Mouse (Mus musculus): ENCODE data around the gene Patz1. TPM values are rescaled to one million over a fixed set of nuclear protein-coding genes. Genes with fewer than 3 reads are reported as not detected.

Patz1 gene
- 36.3 and 43.1 TPM in 2 replicates for polyA plus RNA-seq (2012; rRNA removed)

DNA sequence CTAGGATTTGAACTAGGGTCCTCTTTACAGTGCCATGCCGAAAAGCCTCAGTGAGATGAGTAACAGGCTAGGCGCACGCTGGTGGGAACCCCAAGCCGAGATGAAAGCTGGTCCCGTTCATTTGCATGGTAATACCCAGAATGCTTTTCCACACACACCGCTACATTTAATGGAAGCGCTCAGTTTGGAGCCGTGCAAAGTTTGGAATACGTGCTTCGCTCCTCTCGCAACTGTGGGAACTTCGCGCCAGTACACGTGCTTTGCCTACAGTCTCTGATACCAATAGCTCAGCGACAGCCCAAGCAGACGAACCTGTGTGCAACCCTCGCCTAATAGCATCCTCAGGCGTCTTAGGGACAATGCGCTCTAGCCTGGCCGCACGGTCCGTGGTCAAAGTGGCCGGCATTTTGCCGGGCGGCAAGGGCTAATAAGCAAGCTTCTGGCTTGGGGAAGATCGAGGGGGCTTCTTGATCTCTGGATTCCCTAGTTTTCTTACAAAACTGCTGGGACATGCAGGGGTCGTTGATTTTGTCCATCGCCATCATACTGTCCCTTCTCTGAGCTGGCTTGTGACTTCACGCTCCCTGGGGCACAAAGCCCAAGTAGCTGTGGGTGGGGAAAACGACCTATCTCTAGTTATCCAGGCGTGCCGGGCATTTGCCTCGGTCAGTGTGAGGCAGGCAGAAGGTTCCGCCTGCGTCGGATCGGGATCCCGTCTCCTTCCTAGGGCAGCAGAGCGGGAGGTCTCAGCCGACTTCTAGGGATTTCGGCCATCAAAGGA lies at the start of gene Patz1:
TSS of gene Patz1 (plus strand) at position 354 of the 781 bp plus-strand sequence.
- WGBS = under 1% methylated on average over 41 of the region's 41 CpGs
- peak within 1 kb of the TSS; percentile 92 for H3K4me3 ChIP-seq (ENCODE audit: insufficient read depth, low read depth, low read length)
- DNase-seq = peak; percentile 75

DNA sequence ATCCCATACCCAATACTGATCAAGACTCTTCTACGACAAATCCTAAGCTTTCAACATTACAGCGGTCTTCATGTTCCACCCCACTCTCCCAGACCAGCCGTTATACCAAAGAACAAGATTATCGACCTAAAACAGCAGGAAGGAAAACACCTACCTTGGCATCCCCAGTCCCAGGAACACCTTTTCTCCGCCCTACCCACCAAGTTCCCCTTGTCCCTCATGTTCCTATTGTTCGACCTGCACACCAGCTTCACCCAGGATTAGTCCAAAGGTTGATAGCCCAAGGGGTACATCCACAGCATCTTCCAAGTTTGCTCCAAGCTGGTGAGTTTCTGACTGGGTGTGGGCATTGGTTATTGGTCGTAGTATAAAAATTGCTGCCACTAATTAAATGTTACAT lies 46.3 kb upstream of the Patz1 start:
- TF ChIP-seq POLR2A (IDR thresholded peaks at IDR 0.05; ENCODE audit: low read depth, low read length) (no peak), CTCF (conservative IDR thresholded peaks at IDR 0.05; ENCODE audit: insufficient read depth, insufficient read length, low read depth, low read length) (no peak)
- no peak overlapping the region for H3K4me3 ChIP-seq (ENCODE audit: insufficient read depth, low read depth, low read length)
- H3K36me3 ChIP-seq (ENCODE audit: control insufficient read depth, insufficient read depth, low read length) = peaks cover 20% of the 10 kb centered on the region; the same call in 1 of the 2 replicates
- H3K4me1 ChIP-seq (ENCODE audit: control insufficient read depth, insufficient read depth, low read length) = no peaks in the 10 kb centered on the region
- H3K27me3 ChIP-seq (replicated peaks; ENCODE audit: control insufficient read depth, insufficient read depth, low read length) = no peaks in the 10 kb centered on the region
- no peak for DNase-seq
- no peak overlapping the region for H3K27ac ChIP-seq (ENCODE audit: insufficient read depth, low read depth, low read length)
- WGBS = 90% methylated on average over 7 of the region's 7 CpGs

More for the DNA sequence above, at the start of gene Patz1:
- H3K27ac ChIP-seq (ENCODE audit: insufficient read depth, low read depth, low read length) = peak within 1 kb of the TSS; percentile 98
- peaks cover 18% of the 10 kb centered on the region for H3K4me1 ChIP-seq (ENCODE audit: control insufficient read depth, insufficient read depth, low read length)
- TF ChIP-seq POLR2A (IDR thresholded peaks at IDR 0.05; ENCODE audit: low read depth, low read length) (peak; percentile 61), CTCF (conservative IDR thresholded peaks at IDR 0.05; ENCODE audit: insufficient read depth, insufficient read length, low read depth, low read length) (no peak)
- no peaks in the 10 kb centered on the region for H3K27me3 ChIP-seq (replicated peaks; ENCODE audit: control insufficient read depth, insufficient read depth, low read length)
- peaks cover 3% of the 10 kb centered on the region; the same call in 1 of the 2 replicates for H3K36me3 ChIP-seq (ENCODE audit: control insufficient read depth, insufficient read depth, low read length)

DNA sequence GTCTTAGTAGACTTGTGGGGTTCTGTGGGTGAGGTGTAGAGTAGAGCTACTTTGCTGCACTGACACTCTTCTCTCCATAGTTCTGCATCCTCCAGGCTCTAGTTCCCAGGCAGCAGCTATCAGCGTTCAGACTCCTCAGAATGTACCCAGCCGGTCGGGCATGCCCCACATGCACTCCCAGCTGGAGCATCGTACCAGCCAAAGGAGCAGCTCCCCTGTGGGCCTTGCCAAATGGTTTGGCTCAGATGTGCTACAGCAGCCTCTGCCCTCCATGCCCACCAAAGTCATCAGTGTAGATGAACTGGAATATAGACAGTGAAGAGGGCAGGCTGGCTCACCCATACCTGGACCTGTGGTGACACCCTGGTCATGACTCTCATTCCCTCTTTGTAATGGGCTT lies 44.9 kb upstream of the Patz1 start:
- H3K27me3 ChIP-seq (replicated peaks; ENCODE audit: control insufficient read depth, insufficient read depth, low read length) = no peaks in the 10 kb centered on the region

DNA sequence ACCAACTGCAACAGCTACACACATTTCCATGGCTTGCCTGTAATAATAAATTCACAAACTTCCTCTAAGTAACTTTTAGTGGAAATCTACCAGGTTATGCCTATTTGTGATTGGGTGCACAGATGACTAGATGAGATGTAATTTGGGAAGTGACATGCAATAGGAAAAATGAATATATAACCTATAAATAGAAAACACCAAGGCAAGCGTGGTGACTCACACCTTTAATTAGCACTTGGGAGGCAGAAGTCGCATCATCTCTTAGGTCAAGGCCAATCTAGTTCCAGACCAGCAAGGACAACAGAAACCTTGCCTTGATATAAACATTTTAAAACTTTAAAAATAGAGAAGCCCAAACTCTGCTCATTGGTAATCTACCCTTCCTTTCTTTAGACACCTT lies 41.3 kb upstream of the Patz1 start:
- no peak for TF ChIP-seq POLR2A (IDR thresholded peaks at IDR 0.05; ENCODE audit: low read depth, low read length)
- Histone ChIP-seq H3K36me3 (ENCODE audit: control insufficient read depth, insufficient read depth, low read length) (peaks cover 18% of the 10 kb centered on the region), H3K4me1 (ENCODE audit: control insufficient read depth, insufficient read depth, low read length) (no peaks in the 10 kb centered on the region), H3K4me3 (ENCODE audit: insufficient read depth, low read depth, low read length) (no peak overlapping the region), H3K27ac (ENCODE audit: insufficient read depth, low read depth, low read length) (no peak overlapping the region), H3K27me3 (replicated peaks; ENCODE audit: control insufficient read depth, insufficient read depth, low read length) (no peaks in the 10 kb centered on the region)
- 70% methylated on average over 2 of the region's 2 CpGs for WGBS
- DNase-seq = no peak

More for the DNA sequence above, 44.9 kb upstream of the Patz1 start:
- Histone ChIP-seq H3K36me3 (ENCODE audit: control insufficient read depth, insufficient read depth, low read length) (peaks cover 18% of the 10 kb centered on the region), H3K4me3 (ENCODE audit: insufficient read depth, low read depth, low read length) (no peak overlapping the region), H3K27ac (ENCODE audit: insufficient read depth, low read depth, low read length) (no peak overlapping the region), H3K4me1 (ENCODE audit: control insufficient read depth, insufficient read depth, low read length) (no peaks in the 10 kb centered on the region)
- 71% methylated on average over 4 of the region's 4 CpGs for WGBS
- DNase-seq = no peak
- TF ChIP-seq CTCF (conservative IDR thresholded peaks at IDR 0.05; ENCODE audit: insufficient read depth, insufficient read length, low read depth, low read length) (no peak), POLR2A (IDR thresholded peaks at IDR 0.05; ENCODE audit: low read depth, low read length) (no peak)

DNA sequence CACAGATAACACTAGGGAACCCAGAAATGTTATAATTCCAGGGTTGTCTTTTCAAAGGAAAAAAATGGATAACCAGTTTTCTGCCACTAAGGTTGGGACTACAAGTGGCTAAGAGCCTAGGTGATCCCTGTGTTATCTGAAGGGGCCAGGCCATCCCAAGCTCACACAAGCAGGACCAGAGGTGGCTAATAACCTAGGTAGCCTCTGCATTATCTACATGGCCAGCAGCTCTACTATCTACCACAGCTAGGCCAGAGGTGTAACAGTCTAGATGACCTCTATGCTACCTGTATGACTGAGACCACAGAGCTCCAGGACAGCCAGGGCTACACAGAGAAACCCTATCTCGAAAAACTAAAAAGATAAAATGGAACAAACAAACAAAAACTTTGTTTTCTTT lies 29.1 kb upstream of the Patz1 start:
- Histone ChIP-seq H3K27me3 (replicated peaks; ENCODE audit: control insufficient read depth, insufficient read depth, low read length) (no peaks in the 10 kb centered on the region), H3K27ac (ENCODE audit: insufficient read depth, low read depth, low read length) (no peak overlapping the region), H3K4me3 (ENCODE audit: insufficient read depth, low read depth, low read length) (no peak overlapping the region), H3K4me1 (ENCODE audit: control insufficient read depth, insufficient read depth, low read length) (no peaks in the 10 kb centered on the region), H3K36me3 (ENCODE audit: control insufficient read depth, insufficient read depth, low read length) (peaks cover 10% of the 10 kb centered on the region)
- TF ChIP-seq POLR2A (IDR thresholded peaks at IDR 0.05; ENCODE audit: low read depth, low read length) (no peak), CTCF (conservative IDR thresholded peaks at IDR 0.05; ENCODE audit: insufficient read depth, insufficient read length, low read depth, low read length) (no peak)
- no peak for DNase-seq
- WGBS = 98% methylated on average over 1 of the region's 1 CpGs

DNA sequence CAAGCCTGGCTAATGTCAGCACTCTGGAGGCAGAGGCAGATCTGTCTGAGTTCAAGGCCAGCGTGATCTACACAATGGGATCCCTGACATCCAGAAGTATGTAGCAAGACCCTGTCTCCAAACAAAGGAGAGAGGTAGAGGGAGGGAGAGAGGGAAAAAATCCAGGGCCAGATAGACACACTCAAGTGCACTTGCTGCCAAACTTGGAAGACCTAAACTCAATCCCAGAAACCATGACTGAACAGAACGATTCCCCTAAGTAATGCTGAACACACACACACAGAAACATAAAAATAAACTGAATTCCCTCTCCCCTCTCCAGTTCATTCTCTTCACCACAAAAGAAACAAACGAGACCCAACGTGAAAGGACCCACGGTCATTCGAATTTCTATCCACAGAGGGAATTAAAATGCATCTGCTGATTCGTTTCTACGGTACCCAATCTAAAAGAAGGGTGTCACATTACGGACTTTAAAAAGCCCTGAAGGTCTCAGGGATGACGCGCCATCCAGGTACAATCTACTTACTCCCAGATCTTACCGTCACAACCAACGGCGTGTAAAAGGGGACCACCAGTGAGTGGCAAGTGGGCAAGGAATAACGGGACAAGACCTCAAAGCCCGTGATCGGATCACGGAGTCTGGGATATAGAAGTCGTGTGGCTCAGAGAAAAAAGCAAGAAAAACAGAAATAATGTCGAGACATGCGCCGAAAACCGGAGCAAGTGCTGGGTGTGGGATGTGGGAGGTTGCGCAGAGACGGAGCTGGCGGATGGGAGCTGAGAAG lies 23.2 kb upstream of the Patz1 start:
- DNase-seq = peak; percentile 24
- peak overlapping the region; percentile 34 for H3K27ac ChIP-seq (ENCODE audit: insufficient read depth, low read depth, low read length)
- H3K27me3 ChIP-seq (replicated peaks; ENCODE audit: control insufficient read depth, insufficient read depth, low read length) = no peaks in the 10 kb centered on the region
- H3K4me3 ChIP-seq (ENCODE audit: insufficient read depth, low read depth, low read length) = peak overlapping the region; percentile 84
- H3K36me3 ChIP-seq (ENCODE audit: control insufficient read depth, insufficient read depth, low read length) = peaks cover 4% of the 10 kb centered on the region
- TF ChIP-seq CTCF (conservative IDR thresholded peaks at IDR 0.05; ENCODE audit: insufficient read depth, insufficient read length, low read depth, low read length) = no peak
- no peak for TF ChIP-seq POLR2A (IDR thresholded peaks at IDR 0.05; ENCODE audit: low read depth, low read length)
- 2% methylated on average over 26 of the region's 26 CpGs for whole genome bisulfite sequencing
- H3K4me1 ChIP-seq (ENCODE audit: control insufficient read depth, insufficient read depth, low read length) = peaks cover 8% of the 10 kb centered on the region; the same call in 1 of the 2 replicates

Measured in kidney, adult 2 months (tissue).